Comparison of ENCODE assay signal across 24 mouse cellular contexts in the genomic region with DNA sequence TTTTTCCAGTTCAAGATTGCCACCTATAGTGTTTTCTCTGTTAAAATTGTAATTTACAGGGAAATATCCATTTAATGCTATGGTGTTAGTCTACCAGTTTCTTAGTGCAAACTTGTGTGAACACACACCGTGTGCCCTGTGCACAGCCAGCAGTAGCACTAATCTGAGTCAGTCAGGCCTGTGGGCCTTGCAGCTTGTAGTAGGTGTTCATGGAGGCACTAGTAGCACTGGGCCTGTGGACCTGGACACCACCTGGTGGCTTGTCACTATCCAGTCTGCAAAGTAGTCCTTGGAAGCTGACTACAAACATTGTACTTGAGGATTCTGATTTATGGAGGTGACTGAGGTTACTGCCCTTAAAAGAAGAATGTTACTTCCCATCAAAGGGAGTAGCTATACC.
A peak's percentile ranks its signal among the peaks of the same experiment; 100 is the strongest.
DNase-seq lines count a peak whose midpoint lies in the region; ATAC-seq lines count a peak whose summit lies in the region.
"Had no signal": no experiment of that assay in that cellular context is flagged by ENCODE, and none has a peak within 500 bp of the region (broad histone marks: within the 10 kb centered on the region; RNA-seq: fewer than 3 reads in every experiment).

No protein-coding gene starts in this region.

- H3K36me3 ChIP-seq in kidney, embryonic 15.5 days = no peaks in the 10 kb centered on the region
- H3K36me3 ChIP-seq in neural tube, embryonic 11.5 days (ENCODE audit: control insufficient read depth, insufficient read depth, low read length) = no peaks in the 10 kb centered on the region
- H3K36me3 ChIP-seq: embryonic facial prominence, embryonic 12.5 days; embryonic facial prominence, embryonic 15.5 days; heart, embryonic 10.5 days; heart, embryonic 13.5 days had no signal

- H3K4me1 ChIP-seq in kidney, embryonic 15.5 days = no peaks in the 10 kb centered on the region
- peaks cover 2% of the 10 kb centered on the region; the same call in 1 of the 2 replicates for H3K4me1 ChIP-seq in neural tube, embryonic 11.5 days (ENCODE audit: control insufficient read depth, insufficient read depth, low read length)
- H3K4me1 ChIP-seq: embryonic facial prominence, embryonic 15.5 days; heart, embryonic 10.5 days had no signal

- no peaks in the 10 kb centered on the region for H3K9me3 ChIP-seq in kidney, embryonic 15.5 days (replicated peaks)
- H3K9me3 ChIP-seq in neural tube, embryonic 11.5 days (ENCODE audit: control insufficient read depth, low read length) = no peaks in the 10 kb centered on the region
- H3K9me3 ChIP-seq: embryonic facial prominence, embryonic 12.5 days; embryonic facial prominence, embryonic 15.5 days; heart, embryonic 10.5 days; heart, embryonic 13.5 days had no signal

- 0 out of 2 replicates have a peak, but pooled peaks have one; percentile 43 for ATAC-seq in kidney, embryonic 15.5 days (replicated peaks; ENCODE audit: low FRiP score)
- 0 out of 2 replicates have a peak, but pooled peaks have one; percentile 40 for ATAC-seq in neural tube, embryonic 11.5 days (ENCODE audit: insufficient read depth, low FRiP score, low TSS enrichment)
- ATAC-seq: forebrain, embryonic 14.5 days; hindbrain, postnatal 0 days; inflammation-experienced regulatory T-cells, adult 6 months; Patski had no signal

- no peak overlapping the region for H3K9ac ChIP-seq in kidney, embryonic 15.5 days
- H3K9ac ChIP-seq in neural tube, embryonic 11.5 days (ENCODE audit: low read length) = no peak overlapping the region
- H3K9ac ChIP-seq: embryonic facial prominence, embryonic 12.5 days; embryonic facial prominence, embryonic 15.5 days; heart, embryonic 13.5 days; hindbrain, embryonic 14.5 days had no signal

- intact Hi-C loops in left cerebral cortex, postnatal 14 days (cut with DNase I) = no loop called here

- peak; percentile 17 for DNase-seq in embryo, embryonic 10 days (ENCODE audit: low spot score)
- DNase-seq in embryo, embryonic 9.5 days (ENCODE audit: extremely low spot score) = no peak
- DNase-seq in kidney, adult 9 months = no peak
- DNase-seq in neural tube, embryonic 11.5 days (ENCODE audit: low spot score) = no peak
- DNase-seq in neural tube, embryonic 10.5 days (ENCODE audit: extremely low spot score, low spot score) = no peak
- no peak for DNase-seq in left cerebral cortex, postnatal 14 days (ENCODE audit: low spot score in 2 of 2)
- DNase-seq in lung, postnatal 25 days (ENCODE audit: low spot score) = no peak
- DNase-seq: adrenal gland, postnatal 10 days; adrenal gland, postnatal 36 days; cerebellum, adult 18-20 months; cerebellum, adult 9-10 months; cerebellum, postnatal 14 days; gastrocnemius, postnatal 25 days; heart, adult 2 months had no signal

- no peak overlapping the region for H3K27ac ChIP-seq in kidney, embryonic 15.5 days
- H3K27ac ChIP-seq in neural tube, embryonic 11.5 days (ENCODE audit: low read depth, low read length) = no peak overlapping the region
- H3K27ac ChIP-seq: embryonic facial prominence, embryonic 12.5 days; embryonic facial prominence, embryonic 15.5 days; heart, adult 2 months; heart, embryonic 10.5 days; heart, embryonic 13.5 days; hindbrain, embryonic 14.5 days; hindbrain, postnatal 0 days had no signal

- 87% methylated on average over 1 of the region's 1 CpGs for WGBS in kidney, embryonic 15.5 days
- WGBS in neural tube, embryonic 11.5 days = 83% methylated on average over 1 of the region's 1 CpGs

- no peak overlapping the region for H3K4me3 ChIP-seq in kidney, embryonic 15.5 days (replicated peaks)
- H3K4me3 ChIP-seq in neural tube, embryonic 11.5 days (ENCODE audit: low read depth, low read length) = no peak overlapping the region
- H3K4me3 ChIP-seq: embryonic facial prominence, embryonic 12.5 days; embryonic facial prominence, embryonic 15.5 days; heart, adult 2 months; heart, embryonic 10.5 days; heart, embryonic 13.5 days had no signal

- H3K4me2 ChIP-seq in kidney, embryonic 15.5 days = no peak overlapping the region
- H3K4me2 ChIP-seq in neural tube, embryonic 11.5 days (ENCODE audit: low read depth) = no peak overlapping the region
- H3K4me2 ChIP-seq: embryonic facial prominence, embryonic 12.5 days; embryonic facial prominence, embryonic 15.5 days; heart, embryonic 13.5 days; hindbrain, embryonic 14.5 days had no signal

- no peaks in the 10 kb centered on the region for H3K27me3 ChIP-seq in kidney, embryonic 15.5 days
- no peaks in the 10 kb centered on the region for H3K27me3 ChIP-seq in neural tube, embryonic 11.5 days (ENCODE audit: control insufficient read depth, insufficient read depth, low read length)
- H3K27me3 ChIP-seq: embryonic facial prominence, embryonic 12.5 days; embryonic facial prominence, embryonic 15.5 days; heart, embryonic 13.5 days; Patski had no signal
